Mouse (Mus musculus): Measurements from ENCODE around the gene Kcnk16. TPM values are rescaled to one million over a fixed set of nuclear protein-coding genes. Genes with fewer than 3 reads are reported as not detected.

Gene Kcnk16
- total RNA-seq, 2 experiments from 2014 or later, result not detected

Other genes with a start within 250 kb of the Kcnk16 start
- 2.1 and 3.9 TPM in 2 replicates for gene Saysd1, start 130.7 kb downstream of the Kcnk16 start, total RNA-seq (2014; fragmentation: Nextera tagmentation)
- 1.6 and 2.1 TPM in 2 replicates for gene Saysd1, start 130.7 kb downstream of the Kcnk16 start, total RNA-seq (2017)
- gene Kcnk5, start 87.4 kb downstream of the Kcnk16 start, total RNA-seq (2014; fragmentation: Nextera tagmentation), result 7.4 and 7.7 TPM in 2 replicates
- gene Kcnk5, start 87.4 kb downstream of the Kcnk16 start, total RNA-seq (2017), result 5.4 and 9.4 TPM in 2 replicates
- 9.2 and 13.0 TPM in 2 replicates for gene Nudt13, start 25.5 kb upstream of the Kcnk16 start, total RNA-seq (2014; fragmentation: Nextera tagmentation)
- gene Nudt13, start 25.5 kb upstream of the Kcnk16 start, total RNA-seq (2017), result 10.2 and 16.6 TPM in 2 replicates
- 68.2 and 69.1 TPM in 2 replicates for gene Ecd, start 78.9 kb upstream of the Kcnk16 start, total RNA-seq (2014; fragmentation: Nextera tagmentation)
- gene Ecd, start 78.9 kb upstream of the Kcnk16 start, total RNA-seq (2017), result 81.3 and 85.9 TPM in 2 replicates
- 16.3 and 21.6 TPM in 2 replicates for gene Fam149b, start 79.0 kb upstream of the Kcnk16 start, total RNA-seq (2014; fragmentation: Nextera tagmentation)
- gene Fam149b, start 79.0 kb upstream of the Kcnk16 start, total RNA-seq (2017), result 21.6 and 37.3 TPM in 2 replicates
- 89.9 and 98.3 TPM in 2 replicates for gene Dnajc9, start 119.7 kb upstream of the Kcnk16 start, total RNA-seq (2014; fragmentation: Nextera tagmentation)
- gene Dnajc9, start 119.7 kb upstream of the Kcnk16 start, total RNA-seq (2017), result 251 and 309 TPM in 2 replicates
- gene Mrps16, start 124.4 kb upstream of the Kcnk16 start, total RNA-seq (2014; fragmentation: Nextera tagmentation), result 124 and 145 TPM in 2 replicates
- 30.9 and 61.1 TPM in 2 replicates for gene Mrps16, start 124.4 kb upstream of the Kcnk16 start, total RNA-seq (2017)
- gene Cfap70, start 183.0 kb upstream of the Kcnk16 start, total RNA-seq (2014; fragmentation: Nextera tagmentation), result not detected in 2 replicates
- gene Cfap70, start 183.0 kb upstream of the Kcnk16 start, total RNA-seq (2017), result not detected in 2 replicates
- gene Anxa7, start 210.9 kb upstream of the Kcnk16 start, total RNA-seq (2014; fragmentation: Nextera tagmentation), result 89.1 and 89.2 TPM in 2 replicates
- gene Anxa7, start 210.9 kb upstream of the Kcnk16 start, total RNA-seq (2017), result 72.3 and 79.6 TPM in 2 replicates
- gene Mss51, start 227.7 kb upstream of the Kcnk16 start, total RNA-seq (2014; fragmentation: Nextera tagmentation), result 1.4 and 5.4 TPM in 2 replicates
- 0.80 TPM in 1 of 2 replicates, not detected in the other for gene Mss51, start 227.7 kb upstream of the Kcnk16 start, total RNA-seq (2017)